In the genomic region with DNA sequence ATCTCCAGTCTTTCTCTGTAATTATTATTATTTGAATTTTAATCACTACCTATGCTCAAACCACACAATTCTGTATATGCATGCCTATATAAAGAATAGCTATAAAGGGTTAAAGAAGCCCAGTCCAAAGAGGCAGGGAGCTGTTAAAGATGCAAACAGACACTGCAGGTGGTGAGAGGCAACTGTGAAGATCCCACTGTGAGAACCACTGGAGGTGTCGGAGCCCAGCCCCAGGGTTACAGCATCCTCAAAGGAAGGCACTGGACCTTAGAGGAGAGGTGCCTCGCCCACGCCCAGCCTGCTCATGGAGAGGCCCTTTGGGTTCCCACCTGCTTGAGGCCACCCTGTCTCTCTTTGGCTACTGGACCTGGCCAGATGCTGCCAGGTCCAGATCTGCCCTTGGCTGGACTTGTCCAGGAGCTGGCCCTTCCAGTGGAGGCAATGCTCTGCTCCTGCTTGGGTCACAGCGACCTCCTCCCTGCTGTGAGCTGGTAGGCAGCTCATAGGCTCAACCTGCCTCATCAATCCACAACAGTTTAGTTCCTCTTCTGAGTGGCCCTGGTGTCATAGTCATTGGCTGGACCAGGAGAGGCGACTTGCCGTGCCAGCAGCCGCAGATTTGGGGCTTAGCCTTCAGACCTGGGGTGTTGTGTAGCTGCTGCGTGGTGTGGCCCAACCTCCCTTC, we compare ENCODE assay signal across 14 mouse cellular contexts.
"Had no signal": no experiment of that assay in that cellular context is flagged by ENCODE, and none has a peak within 500 bp of the region (broad histone marks: within the 10 kb centered on the region; RNA-seq: fewer than 3 reads in every experiment).

No protein-coding gene starts in this region.

- H3K27me3 ChIP-seq: limb, embryonic 13.5 days; neural tube, embryonic 12.5 days; stomach, embryonic 15.5 days had no signal

- H3K9ac ChIP-seq: limb, embryonic 13.5 days; liver, embryonic 14.5 days; neural tube, embryonic 12.5 days; stomach, embryonic 15.5 days had no signal

- H3K4me3 ChIP-seq: limb, embryonic 13.5 days; midbrain, embryonic 10.5 days; neural tube, embryonic 12.5 days; stomach, embryonic 15.5 days had no signal

- DNase-seq: layer of hippocampus, adult 9-11 months; layer of hippocampus, postnatal 36 days; left cerebral cortex, postnatal 4 days; lung, adult 18-20 months; midbrain, embryonic 14.5 days; right cerebral cortex, postnatal 4 days; spleen, adult 18-20 months; thymus, adult 2 months; thymus, postnatal 36 days had no signal

- H3K27ac ChIP-seq: limb, embryonic 13.5 days; liver, embryonic 14.5 days; midbrain, embryonic 10.5 days; neural tube, embryonic 12.5 days; stomach, embryonic 15.5 days had no signal

- H3K36me3 ChIP-seq: midbrain, embryonic 10.5 days; neural tube, embryonic 12.5 days; stomach, embryonic 15.5 days had no signal

- H3K9me3 ChIP-seq: limb, embryonic 13.5 days; midbrain, embryonic 10.5 days; neural tube, embryonic 12.5 days; stomach, embryonic 15.5 days had no signal

- H3K4me2 ChIP-seq: limb, embryonic 13.5 days; neural tube, embryonic 12.5 days; stomach, embryonic 15.5 days had no signal
